Mouse (Mus musculus) CH12.LX (cell line): ENCODE measurements around the gene Ecsit.

Experiments
- CTCF ChIP-seq, 2 experiments: IDR thresholded peaks in 1 of 2; conservative IDR thresholded peaks in 1 of 2; 2 replicates each; pipeline ENCODE4 v1.5.1; 2011 to 2012; ENCODE audit warnings: low read depth in 2 of 2, low read length in 2 of 2, improper control_type of control experiment in 1 of 2, inconsistent platforms in 1 of 2, mild to moderate bottlenecking in 1 of 2, moderate library complexity in 1 of 2
- MXI1 ChIP-seq: IDR thresholded peaks from 2 replicates; pipeline ENCODE4 v1.6.1; 2011; ENCODE audit warnings: mild to moderate bottlenecking, low read depth, low read length, improper control_type of control experiment
- POLR2A ChIP-seq: IDR thresholded peaks from 2 replicates; pipeline ENCODE4 v1.6.1; 2011; ENCODE audit warnings: low read depth, mild to moderate bottlenecking, improper control_type of control experiment, low read length
- SIN3A ChIP-seq: IDR thresholded peaks from 2 replicates; pipeline ENCODE4 v1.6.1; 2012; ENCODE audit warnings: low read length, improper control_type of control experiment, inconsistent platforms
- USF1 ChIP-seq: IDR thresholded peaks from 2 replicates; pipeline ENCODE4 v1.6.1; 2014; ENCODE audit warnings: low read depth, mild to moderate bottlenecking, inconsistent platforms, low read length, improper control_type of control experiment

DNA sequence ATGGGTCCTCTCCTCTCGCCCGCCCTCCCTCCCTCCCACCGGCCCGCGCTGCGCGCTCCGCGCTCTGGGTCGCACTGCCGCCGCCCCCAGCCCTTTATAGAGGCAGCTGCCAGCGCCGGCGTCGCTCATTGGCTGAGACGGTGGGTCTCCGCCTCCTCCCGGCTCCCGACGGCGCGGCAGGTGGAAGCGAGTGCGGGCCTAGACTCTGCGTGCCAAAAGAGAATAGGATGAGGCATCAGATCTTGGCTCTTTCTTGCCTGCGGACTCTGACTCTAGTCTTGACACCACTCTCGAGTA, 33.3 kb downstream of the Ecsit start, which contains the start of gene Elavl3:
- TF ChIP-seq MXI1 = no peak
- no peak for TF ChIP-seq SIN3A
- TF ChIP-seq USF1 = no peak
- no peak for TF ChIP-seq POLR2A
- no peak for TF ChIP-seq CTCF (conservative IDR thresholded peaks at IDR 0.05 in 1 of 2, IDR thresholded peaks at IDR 0.05 in 1 of 2; ENCODE audit: low read depth in 2 of 2, low read length in 2 of 2)
